Mouse (Mus musculus): ENCODE data around the gene Hpgd.

GRCm38 (mm10) chr8:56272934-56273333 is 21.5 kb upstream of the Hpgd start:
- no peak for TF ChIP-seq CHD2 (IDR thresholded peaks at IDR 0.05; ENCODE audit: low read length)
- no peak for TF ChIP-seq SMC3 (IDR thresholded peaks at IDR 0.05; ENCODE audit: low read depth, low read length)
- TF ChIP-seq MAFK (IDR thresholded peaks at IDR 0.05; ENCODE audit: insufficient replicate concordance, low read length), result no peak

Measured in CH12.LX (cell line).